In the genomic region with DNA sequence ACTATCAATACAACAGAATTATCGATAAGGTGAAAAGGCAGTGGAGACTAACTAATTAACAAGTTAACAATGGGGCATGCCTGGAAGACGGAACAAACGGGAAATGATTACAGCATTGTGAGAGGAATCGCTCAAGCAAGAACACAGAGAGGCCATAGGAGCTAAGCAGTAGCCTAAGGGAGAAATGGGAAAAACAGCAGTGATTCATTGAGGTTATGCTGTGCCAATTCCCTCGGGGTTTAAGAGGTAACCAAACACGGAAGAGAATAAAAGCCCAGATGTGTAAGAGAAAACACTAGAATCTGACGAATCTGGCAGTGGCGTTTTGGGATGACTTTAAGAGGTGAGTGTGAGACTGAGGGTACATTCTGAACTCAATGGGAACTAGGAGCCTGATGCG, we compare ENCODE assay signal across 20 mouse cellular contexts.
DNase-seq lines count a peak whose midpoint lies in the region; ATAC-seq and TF ChIP-seq lines count a peak whose summit lies in the region.
"Had no signal": no experiment of that assay in that cellular context is flagged by ENCODE, and none has a peak within 500 bp of the region (broad histone marks: within the 10 kb centered on the region; RNA-seq: fewer than 3 reads in every experiment).

No protein-coding gene starts in this region.

- TF ChIP-seq CTCF in Patski (IDR thresholded peaks at IDR 0.05), result no peak

- WGBS in hindbrain, embryonic 15.5 days, result 46% methylated on average over 9 of the region's 9 CpGs
- 46% methylated on average over 9 of the region's 9 CpGs for WGBS in hindbrain, embryonic 12.5 days
- WGBS in embryonic facial prominence, embryonic 14.5 days, result 24% methylated on average over 9 of the region's 9 CpGs

- H3K27ac ChIP-seq in hindbrain, embryonic 15.5 days (replicated peaks), result no peak overlapping the region
- no peak overlapping the region for H3K27ac ChIP-seq in hindbrain, embryonic 12.5 days
- H3K27ac ChIP-seq in embryonic facial prominence, embryonic 14.5 days (replicated peaks; ENCODE audit: low read depth, low read length), result no peak overlapping the region
- H3K27ac ChIP-seq: left cerebral cortex, adult 2 months; limb, embryonic 12.5 days; liver, embryonic 14.5 days; lung, embryonic 15.5 days; midbrain, embryonic 10.5 days had no signal

- POLR2A ChIA-PET in Patski (lab: Charles Lee), result no interaction called here

- no peak for ATAC-seq in hindbrain, embryonic 15.5 days (ENCODE audit: low FRiP score, low read depth)
- ATAC-seq in hindbrain, embryonic 12.5 days (ENCODE audit: low FRiP score), result no peak
- peak; percentile 95 for ATAC-seq in Patski
- no peak for ATAC-seq in embryonic facial prominence, embryonic 14.5 days (ENCODE audit: low read depth)
- ATAC-seq: CD4-positive, CD25-positive, alpha-beta regulatory T cell, adult 4 months; forebrain, embryonic 14.5 days had no signal

- H3K9me3 ChIP-seq in hindbrain, embryonic 15.5 days, result no peaks in the 10 kb centered on the region
- H3K9me3 ChIP-seq in hindbrain, embryonic 12.5 days (replicated peaks), result no peaks in the 10 kb centered on the region
- H3K9me3 ChIP-seq in embryonic facial prominence, embryonic 14.5 days (ENCODE audit: control insufficient read depth, low read length), result no peaks in the 10 kb centered on the region
- H3K9me3 ChIP-seq: limb, embryonic 12.5 days; lung, embryonic 15.5 days; midbrain, embryonic 10.5 days had no signal

- H3K9ac ChIP-seq in hindbrain, embryonic 15.5 days, result no peak overlapping the region
- H3K9ac ChIP-seq in hindbrain, embryonic 12.5 days, result no peak overlapping the region
- H3K9ac ChIP-seq in embryonic facial prominence, embryonic 14.5 days (ENCODE audit: low read depth, low read length), result no peak overlapping the region
- H3K9ac ChIP-seq: limb, embryonic 12.5 days; liver, embryonic 14.5 days; lung, embryonic 15.5 days had no signal

- no peaks in the 10 kb centered on the region for H3K4me1 ChIP-seq in hindbrain, embryonic 15.5 days (replicated peaks)
- 0 out of 2 replicates have a peak, but pooled peaks cover 2% of the 10 kb centered on the region for H3K4me1 ChIP-seq in hindbrain, embryonic 12.5 days
- 0 out of 2 replicates have a peak, but pooled peaks cover 3% of the 10 kb centered on the region for H3K4me1 ChIP-seq in embryonic facial prominence, embryonic 14.5 days (ENCODE audit: control insufficient read depth, insufficient read depth, low read length)
- H3K4me1 ChIP-seq: limb, embryonic 12.5 days; lung, embryonic 15.5 days; midbrain, embryonic 10.5 days had no signal

- in situ Hi-C loops in Patski (cut with MboI; ENCODE audit: low pct_unique_long_range_greater_than_20kb), result loop anchor here (5.0 to 25.0 kb wide), 2 partner anchors 96 to 471 kb away; no protein-coding TSS in a partner anchor

- CTCF ChIA-PET in Patski (lab: Charles Lee), result interaction anchor here (0.6 kb wide), 1 partner anchor 27 kb away, joined by 3 read pairs; no protein-coding TSS in a partner anchor

- DNase-seq in 3T3-L1 (ENCODE audit: low read depth, low spot score), result peak; percentile 3
- peak; percentile 73 for DNase-seq in Patski (ENCODE audit: low read depth, low spot score)
- DNase-seq in embryonic facial prominence, embryonic 14.5 days (ENCODE audit: low spot score), result peak; percentile 23
- DNase-seq in adrenal gland, adult 18-20 months (ENCODE audit: low spot score in 2 of 2), result no peak
- no peak for DNase-seq in kidney, postnatal 4 days
- DNase-seq: cerebellum, adult 18-20 months; gastrocnemius, postnatal 25 days; kidney, adult 18-20 months; kidney, postnatal 10 days; lung, postnatal 4 days; thymus, postnatal 25 days had no signal

- H3K36me3 ChIP-seq in hindbrain, embryonic 15.5 days, result no peaks in the 10 kb centered on the region
- no peaks in the 10 kb centered on the region for H3K36me3 ChIP-seq in hindbrain, embryonic 12.5 days
- no peaks in the 10 kb centered on the region for H3K36me3 ChIP-seq in embryonic facial prominence, embryonic 14.5 days (ENCODE audit: control insufficient read depth, insufficient read depth, low read length)
- H3K36me3 ChIP-seq: limb, embryonic 12.5 days; lung, embryonic 15.5 days; midbrain, embryonic 10.5 days had no signal

- H3K4me2 ChIP-seq in hindbrain, embryonic 15.5 days, result 0 out of 2 replicates have a peak overlapping the region, but pooled peaks have one; percentile 3
- H3K4me2 ChIP-seq in hindbrain, embryonic 12.5 days (replicated peaks), result no peak overlapping the region
- no peak overlapping the region for H3K4me2 ChIP-seq in embryonic facial prominence, embryonic 14.5 days (ENCODE audit: low read depth, low read length)
- H3K4me2 ChIP-seq: limb, embryonic 12.5 days; lung, embryonic 15.5 days had no signal

- H3K4me3 ChIP-seq in hindbrain, embryonic 15.5 days, result no peak overlapping the region
- no peak overlapping the region for H3K4me3 ChIP-seq in hindbrain, embryonic 12.5 days
- no peak overlapping the region for H3K4me3 ChIP-seq in embryonic facial prominence, embryonic 14.5 days (ENCODE audit: low read depth, low read length)
- H3K4me3 ChIP-seq: left cerebral cortex, adult 2 months; limb, embryonic 12.5 days; lung, embryonic 15.5 days; midbrain, embryonic 10.5 days had no signal

- no peaks in the 10 kb centered on the region for H3K27me3 ChIP-seq in hindbrain, embryonic 15.5 days
- no peaks in the 10 kb centered on the region for H3K27me3 ChIP-seq in hindbrain, embryonic 12.5 days
- H3K27me3 ChIP-seq in Patski, result no peaks in the 10 kb centered on the region
- H3K27me3 ChIP-seq in embryonic facial prominence, embryonic 14.5 days (replicated peaks; ENCODE audit: control insufficient read depth, insufficient read depth, low read length), result no peaks in the 10 kb centered on the region
- H3K27me3 ChIP-seq: limb, embryonic 12.5 days; lung, embryonic 15.5 days had no signal

Comparison
In these comparisons a context has a peak if more than half of its experiments do, and no peak if none do; other contexts are left out.
1. DNase-seq: peak in 3T3-L1 (single experiment), Patski (single experiment) and embryonic facial prominence, embryonic 14.5 days (single experiment); none in adrenal gland, adult 18-20 months (0 of 2) and kidney, postnatal 4 days (0 of 2).